Mouse (Mus musculus) erythroblast, embryonic 14.5 days (primary cell): ENCODE data around the gene Apba2.

Source experiments
- GATA1 ChIP-seq: IDR thresholded peaks from 2 replicates; pipeline ENCODE4 v1.6.1; 2012; ENCODE audit warnings: low read length, inconsistent platforms, mixed read lengths
- TAL1 ChIP-seq: IDR thresholded peaks from 3 replicates; pipeline ENCODE4 v1.6.1; 2012; ENCODE audit warnings: low read length, inconsistent platforms, mixed read lengths

GRCm38 (mm10) chr7:64729785-64730184 is 228.3 kb downstream of the Apba2 start:
- TF ChIP-seq GATA1, result no peak
- TF ChIP-seq TAL1, result no peak
